Mouse (Mus musculus) spleen, adult 2 months (tissue): Measurements from ENCODE around the gene Prim2.
"Not testable (repeated sequence)": the region's sequence is repeated elsewhere in the genome, so short reads cannot be mapped to it uniquely, and the experiment has no call there.

Experiments used
- CTCF ChIP-seq: fragments of 200-500 bp; IDR thresholded peaks from 2 replicates; pipeline ENCODE4 v1.5.1; 2011; ENCODE audit warnings: mild to moderate bottlenecking, inconsistent platforms; ENCODE audit not compliant: insufficient read depth, insufficient read length, insufficient replicate concordance; ENCODE audit errors: extremely low read depth
- POLR2A ChIP-seq: fragments of 200-500 bp; IDR thresholded peaks from 2 replicates; pipeline ENCODE4 v1.6.1; 2011; ENCODE audit warnings: low read depth, low read length, inconsistent platforms

- not testable (repeated sequence) for TF ChIP-seq POLR2A, CTCF
Measured at GRCm38 (mm10) chr1:33616642-33617041, 53.0 kb downstream of the Prim2 start.
